Mouse (Mus musculus) lung, postnatal 36 days (tissue): ENCODE measurements at regions not wholly inside any gene's neighbourhood (a gene's known extent, or its start where the extent isn't known, plus 50 kb on each side); places are given as distances from the start of the nearest gene placed in this dataset.

Experiments
- DNase-seq: peaks from one replicate; pipeline ENCODE4 v3.0.0; 2022; ENCODE audit warnings: mixed read lengths

- no peak for DNase-seq
Measured at GRCm38 (mm10) chr4:95185113-95185915, 133.3 kb upstream of the Jun start.

GRCm38 (mm10) chr4:95185916-95186200, 133.8 kb upstream of the Jun start:
- DNase-seq: no peak

GRCm38 (mm10) chr4:95188107-95188506, 136.1 kb upstream of the Jun start:
- DNase-seq: no peak

- no peak for DNase-seq
Measured at GRCm38 (mm10) chr4:95191654-95192406, 139.8 kb upstream of the Jun start.

- DNase-seq: no peak
Measured at GRCm38 (mm10) chr4:95192562-95192961, 140.5 kb upstream of the Jun start.

GRCm38 (mm10) chr4:95193028-95193427, 141.0 kb upstream of the Jun start:
- peak; percentile 89 for DNase-seq

GRCm38 (mm10) chr4:95193473-95193872, 141.5 kb upstream of the Jun start:
- no peak for DNase-seq

- no peak for DNase-seq
Measured at GRCm38 (mm10) chr4:95194621-95195455, 142.8 kb upstream of the Jun start.

GRCm38 (mm10) chr4:95196106-95196505, 144.1 kb upstream of the Jun start:
- DNase-seq: no peak

- no peak for DNase-seq
Measured at GRCm38 (mm10) chr4:95197077-95197711, 145.2 kb upstream of the Jun start.

- no peak for DNase-seq
Measured at GRCm38 (mm10) chr4:95199394-95199793, 147.4 kb upstream of the Jun start.

GRCm38 (mm10) chr4:95200130-95200529, 148.1 kb upstream of the Jun start:
- peak; percentile 58 for DNase-seq

GRCm38 (mm10) chr4:95202478-95202877, 150.5 kb upstream of the Jun start:
- DNase-seq: no peak

GRCm38 (mm10) chr4:95203577-95203976, 151.6 kb upstream of the Jun start:
- DNase-seq: no peak

GRCm38 (mm10) chr4:95205372-95205771, 153.3 kb upstream of the Jun start:
- DNase-seq: no peak

- no peak for DNase-seq
Measured at GRCm38 (mm10) chr4:95207783-95208182, 155.8 kb upstream of the Jun start.

GRCm38 (mm10) chr4:95208827-95209226, 156.8 kb upstream of the Jun start:
- DNase-seq: no peak

GRCm38 (mm10) chr4:95209322-95210119, 157.5 kb upstream of the Jun start:
- DNase-seq: peak; percentile 13

- no peak for DNase-seq
Measured at GRCm38 (mm10) chr4:95212561-95212960, 160.5 kb upstream of the Jun start.

- DNase-seq: peak; percentile 35
Measured at GRCm38 (mm10) chr4:95213026-95213425, 161.0 kb upstream of the Jun start.

GRCm38 (mm10) chr4:95214026-95214425, 162.0 kb upstream of the Jun start:
- DNase-seq: no peak

- peak; percentile 67 for DNase-seq
Measured at GRCm38 (mm10) chr4:95215187-95215586, 163.2 kb upstream of the Jun start.
